Mouse (Mus musculus) T-helper 17 cell (primary cell): ENCODE measurements around the gene Uhrf1bp1l.

Experiments
- in situ Hi-C, 2 experiments: fragments of 300-600 bp; cut with MboI, MseI; formaldehyde crosslinking; loops; 1 replicate in 1 of 2; 2 replicates in 1 of 2; pipeline ENCODE4 v1.15.1; 2025; ENCODE audit warnings: high pct_unique_total_duplicates in 2 of 2

Gene Uhrf1bp1l

DNA sequence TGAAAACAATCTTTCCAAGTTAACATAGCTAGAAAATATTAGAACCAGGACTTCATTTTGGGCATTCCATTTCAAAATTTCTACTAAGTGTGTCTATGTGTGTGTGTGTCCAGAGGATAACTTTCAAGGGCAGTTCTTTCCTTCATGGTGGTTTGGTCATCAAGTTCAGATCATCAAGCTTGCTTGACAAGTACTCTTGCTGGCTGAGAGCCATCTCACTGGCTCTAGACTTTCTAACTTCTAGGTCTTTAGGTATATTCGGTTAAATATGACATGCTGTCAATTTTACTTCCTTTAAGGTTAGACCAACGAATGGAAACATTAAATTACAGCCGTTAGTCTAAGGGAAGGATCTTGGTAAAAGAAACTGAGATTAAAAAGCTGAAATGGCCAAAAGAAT, 450 bp upstream of the Uhrf1bp1l start:
- in situ Hi-C loops, result loop anchor here in 1 of 2 experiments (5.0 kb wide), 1 partner anchor 62 kb away; no protein-coding TSS in a partner anchor

DNA sequence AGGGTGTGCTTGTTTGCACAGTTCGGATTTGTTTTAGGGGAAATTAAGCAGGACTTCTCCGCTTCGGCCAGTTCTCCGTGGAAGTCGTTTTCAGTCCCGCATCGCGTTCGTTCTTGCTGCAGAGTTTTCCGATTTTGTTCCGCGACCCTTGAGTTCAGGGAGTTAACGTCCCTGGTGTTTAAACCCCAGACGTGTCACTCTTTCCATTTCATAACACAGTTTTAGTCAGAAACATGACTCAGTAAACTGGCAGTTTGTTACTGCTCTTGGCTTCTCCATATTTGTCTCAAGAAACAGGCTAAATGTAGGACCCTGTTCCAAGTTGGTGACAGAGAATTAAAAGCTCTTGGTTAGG, 852 bp downstream of the Uhrf1bp1l start:
- in situ Hi-C loops, result loop anchor here in 1 of 2 experiments (5.0 kb wide), 1 partner anchor 1417 kb away; no protein-coding TSS in a partner anchor

- in situ Hi-C loops, result loop anchor here in 1 of 2 experiments (5.0 kb wide), 1 partner anchor 1416 kb away; no protein-coding TSS in a partner anchor
Observed at GRCm38 (mm10) chr10:89746581-89746980, 1.8 kb downstream of the Uhrf1bp1l start.

DNA sequence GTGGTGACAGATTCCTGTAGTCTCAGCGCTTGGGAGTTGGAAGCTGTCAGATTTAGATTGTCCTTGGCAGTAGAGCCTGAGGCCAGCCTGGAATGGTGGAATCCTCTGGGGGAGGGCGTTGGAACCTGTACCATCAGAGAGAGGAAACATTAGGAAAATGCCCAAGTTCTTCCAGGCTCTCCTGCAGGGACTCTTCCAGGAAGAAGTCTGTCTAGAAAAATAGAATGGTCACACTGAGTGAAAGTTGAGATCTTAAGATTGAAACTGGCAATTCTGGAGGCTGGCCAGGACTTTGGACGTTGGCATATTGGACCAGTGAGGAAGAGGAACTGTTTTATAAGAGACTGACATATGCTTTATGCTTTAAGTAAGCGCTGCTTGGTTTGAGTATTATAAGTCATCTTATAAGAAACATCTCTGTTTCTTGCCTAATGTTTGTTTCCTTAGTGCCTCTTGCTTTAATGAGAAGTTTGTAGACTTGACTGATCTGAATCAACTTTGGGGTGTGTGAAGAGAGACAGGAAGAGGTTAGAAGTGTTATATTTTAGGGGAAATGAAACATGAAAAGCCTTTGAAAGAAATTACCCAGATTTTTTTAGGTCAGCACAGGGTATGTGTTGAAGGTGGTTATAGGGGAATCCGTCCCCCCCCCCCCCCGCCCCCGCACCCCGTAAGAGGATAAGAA, 2.6 kb downstream of the Uhrf1bp1l start:
- in situ Hi-C loops, result loop anchor here in 1 of 2 experiments (5.0 kb wide), 1 partner anchor 1415 kb away; no protein-coding TSS in a partner anchor

DNA sequence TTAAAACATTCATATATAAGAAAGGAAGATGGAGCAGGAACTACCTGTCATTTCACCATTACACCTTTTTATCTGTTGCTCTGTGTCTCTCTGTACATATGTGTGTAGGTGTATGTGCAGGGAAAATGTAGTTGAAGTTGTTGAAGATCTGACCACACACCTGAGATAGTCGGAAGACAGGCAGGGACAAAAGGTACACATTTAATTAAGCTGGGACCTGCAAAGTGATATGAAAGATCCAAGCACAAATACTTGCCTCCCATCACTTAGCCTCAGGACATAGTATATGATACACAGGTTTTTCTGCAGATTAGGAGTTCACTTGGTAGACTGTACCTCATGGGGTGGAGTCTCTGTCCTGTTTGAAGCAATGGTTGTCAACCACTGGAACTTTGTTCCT, 3.1 kb downstream of the Uhrf1bp1l start:
- in situ Hi-C loops, result loop anchor here in 1 of 2 experiments (5.0 kb wide), 1 partner anchor 1414 kb away; no protein-coding TSS in a partner anchor

GRCm38 (mm10) chr10:89748619-89749018, 3.8 kb downstream of the Uhrf1bp1l start:
- in situ Hi-C loops, result loop anchor here in 1 of 2 experiments (5.0 kb wide), 1 partner anchor 1414 kb away; no protein-coding TSS in a partner anchor

- in situ Hi-C loops, result no loop called here
Observed at GRCm38 (mm10) chr10:89751069-89751468, 6.3 kb downstream of the Uhrf1bp1l start.

GRCm38 (mm10) chr10:89755231-89755630, 10.4 kb downstream of the Uhrf1bp1l start:
- in situ Hi-C loops, result no loop called here

- in situ Hi-C loops, result no loop called here
Observed at GRCm38 (mm10) chr10:89760772-89761171, 16.0 kb downstream of the Uhrf1bp1l start.

DNA sequence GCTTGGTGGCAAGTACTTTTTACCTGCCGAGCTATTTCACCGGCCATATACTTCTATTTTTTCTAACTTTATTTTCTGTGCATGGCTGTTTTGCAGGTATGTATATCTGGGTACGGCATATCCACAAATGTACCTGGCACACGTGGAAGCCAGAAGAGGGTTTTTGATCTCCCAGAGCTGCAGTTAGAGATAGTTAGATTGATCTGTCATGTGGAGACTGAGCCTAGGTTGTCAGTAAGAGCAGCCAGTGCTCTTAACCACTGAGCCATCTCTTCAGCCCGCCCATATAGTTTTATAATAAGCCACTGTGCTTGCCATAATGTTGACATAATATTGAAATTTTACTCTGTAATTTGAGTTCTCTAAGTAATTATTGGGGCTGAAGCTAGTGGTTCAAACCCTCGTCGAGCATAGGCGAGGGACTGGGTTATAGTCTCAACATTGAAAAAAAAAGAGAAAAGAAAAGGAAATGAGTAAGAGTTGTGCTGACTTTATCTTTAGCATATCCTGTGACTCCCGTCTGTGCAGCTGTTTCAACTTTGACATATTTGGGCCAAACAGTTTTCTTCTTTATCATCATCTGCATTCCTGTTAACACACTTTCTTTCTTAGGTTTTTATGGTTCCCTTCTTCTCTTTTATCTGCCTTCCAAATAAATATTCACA, 19.8 kb downstream of the Uhrf1bp1l start:
- in situ Hi-C loops, result no loop called here

- in situ Hi-C loops, result no loop called here
Observed at GRCm38 (mm10) chr10:89765790-89766714, 21.3 kb downstream of the Uhrf1bp1l start.

GRCm38 (mm10) chr10:89768352-89769020, 23.7 kb downstream of the Uhrf1bp1l start:
- in situ Hi-C loops, result no loop called here

- in situ Hi-C loops, result no loop called here
Observed at GRCm38 (mm10) chr10:89769096-89769495, 24.3 kb downstream of the Uhrf1bp1l start.

- in situ Hi-C loops, result loop anchor here in 1 of 2 experiments (10.0 kb wide), 1 partner anchor 487 kb away; no protein-coding TSS in a partner anchor
Observed at GRCm38 (mm10) chr10:89771894-89772293, 27.1 kb downstream of the Uhrf1bp1l start.

GRCm38 (mm10) chr10:89776029-89776428, 31.2 kb downstream of the Uhrf1bp1l start:
- in situ Hi-C loops, result loop anchor here in 1 of 2 experiments (10.0 to 25.0 kb wide), 2 partner anchors 491 to 689 kb away; no protein-coding TSS in a partner anchor

- in situ Hi-C loops, result loop anchor here in 1 of 2 experiments (25.0 kb wide), 1 partner anchor 705 kb away; no protein-coding TSS in a partner anchor
Observed at GRCm38 (mm10) chr10:89791870-89792269, 47.1 kb downstream of the Uhrf1bp1l start.

- in situ Hi-C loops, result loop anchor here in 1 of 2 experiments (25.0 kb wide), 1 partner anchor 707 kb away; no protein-coding TSS in a partner anchor
Observed at GRCm38 (mm10) chr10:89794121-89794520, 49.3 kb downstream of the Uhrf1bp1l start.

- in situ Hi-C loops, result no loop called here
Observed at GRCm38 (mm10) chr10:89819146-89819545, 74.4 kb downstream of the Uhrf1bp1l start.

GRCm38 (mm10) chr10:89823906-89824305, 79.1 kb downstream of the Uhrf1bp1l start:
- in situ Hi-C loops, result no loop called here

DNA sequence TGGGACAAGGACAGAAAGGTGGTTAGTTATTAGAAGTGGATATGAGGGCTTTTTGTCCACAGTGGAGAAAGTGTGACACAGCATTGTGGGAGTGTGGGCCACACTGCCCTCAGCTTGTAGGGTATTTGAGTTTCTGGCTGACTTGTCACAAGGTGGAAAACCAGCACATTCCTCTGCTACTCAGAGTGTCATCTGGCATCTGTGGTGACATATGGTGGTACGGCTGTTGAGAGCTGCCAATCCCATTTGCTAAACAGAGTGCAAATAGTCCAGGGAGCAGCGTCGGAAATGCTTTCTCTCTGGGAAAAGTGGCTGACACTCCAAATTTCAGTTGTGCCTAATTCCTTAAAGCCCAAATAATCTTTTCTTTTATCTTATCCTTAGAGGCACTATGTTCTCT, 82.1 kb downstream of the Uhrf1bp1l start:
- in situ Hi-C loops, result loop anchor here in 1 of 2 experiments (25.0 kb wide), 1 partner anchor 365 kb away; no protein-coding TSS in a partner anchor
